Mouse (Mus musculus) activated CD4-positive, CD25-positive, alpha-beta regulatory T cell, adult 9 weeks (primary cell): Measurements from ENCODE around the gene Zfp993. TPM values are rescaled to one million over a fixed set of nuclear protein-coding genes. Genes with fewer than 3 reads are reported as not detected.

Experiments
- polyA plus RNA-seq: library from polyadenylated mRNA; unstranded; fragments of 100-300 nt; shearing (Covaris generic); gene quantifications from one replicate; pipeline ENCODE4 v1.2.1, GENCODE M21; 2017

The Zfp993 gene
- 13.9 TPM for polyA plus RNA-seq

DNA sequence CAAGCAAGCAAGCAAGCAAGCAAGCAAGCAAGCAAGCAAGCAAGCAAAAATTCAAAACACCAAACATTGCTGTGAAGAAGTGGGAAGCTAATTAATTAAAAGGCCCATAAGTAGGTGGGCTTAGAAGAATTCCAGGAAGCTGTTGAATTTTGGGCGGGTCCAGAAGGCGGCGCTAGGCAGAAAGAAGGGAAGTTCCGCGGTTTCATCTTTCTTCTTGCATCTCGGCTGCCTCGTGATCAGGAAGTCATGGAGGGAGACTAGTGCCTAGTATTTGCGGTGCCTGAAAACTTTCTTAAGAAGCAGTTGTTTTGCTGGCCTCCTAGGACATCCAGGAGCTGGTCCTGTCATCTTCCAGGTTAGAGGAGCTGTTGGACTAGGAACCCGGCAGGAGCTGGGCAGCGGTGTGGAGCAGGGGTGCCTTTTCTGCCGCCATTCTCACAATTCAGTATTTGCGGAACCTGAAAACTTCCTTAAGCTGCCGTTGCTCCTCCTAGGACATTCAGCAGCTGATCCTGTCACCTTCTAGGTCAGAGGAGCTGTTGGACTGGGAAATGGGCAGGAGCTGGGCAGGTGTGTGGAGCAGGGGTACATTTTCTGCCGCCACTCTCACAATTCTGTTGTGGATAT, at the start of gene Zfp993:
Gene Zfp993, plus strand, starts transcription at position 188 of the 627 bp plus-strand sequence.

Other genes starting within 250 kb of the Zfp993 start
- 4.8 TPM for gene Zfp992, start 161.9 kb upstream of the Zfp993 start, polyA plus RNA-seq
- not detected for gene Zfp981, start 108.9 kb upstream of the Zfp993 start, polyA plus RNA-seq